Mouse (Mus musculus) forebrain, embryonic 16.5 days (tissue): ENCODE data around the gene 4632433K11Rik. TPM values are rescaled to one million over a fixed set of nuclear protein-coding genes. Genes with fewer than 3 reads are reported as not detected.
"Not testable (repeated sequence)": the region's sequence is repeated elsewhere in the genome, so short reads cannot be mapped to it uniquely, and the experiment has no call there.

Experiments used
- ATAC-seq: fragments of 200-750 bp; cut with Nextera tagmentation; 2 replicates; pipeline ENCODE4 v1.8.0; 2017; ENCODE audit warnings: mild to moderate bottlenecking, moderate library complexity
- H3K27ac ChIP-seq: fragments of 300-500 bp; sonication (generic); 2 replicates; pipeline ENCODE4 v1.5.1; 2014; ENCODE audit warnings: low read length, control low read depth
- H3K27me3 ChIP-seq: fragments of 300-500 bp; sonication (generic); replicated peaks from 2 replicates; pipeline ENCODE4 v1.6.1; 2014; ENCODE audit warnings: low read length; ENCODE audit not compliant: control insufficient read depth, insufficient read depth
- H3K36me3 ChIP-seq: fragments of 300-500 bp; sonication (generic); 2 replicates; pipeline ENCODE4 v1.6.1; 2014; ENCODE audit not compliant: control insufficient read depth, insufficient read depth
- H3K4me1 ChIP-seq: fragments of 300-500 bp; sonication (generic); replicated peaks from 2 replicates; pipeline ENCODE4 v1.6.1; 2014; ENCODE audit warnings: low read length; ENCODE audit not compliant: control insufficient read depth, insufficient read depth
- H3K4me2 ChIP-seq: fragments of 300-500 bp; sonication (generic); 2 replicates; pipeline ENCODE4 v1.6.1; 2014; ENCODE audit warnings: mild to moderate bottlenecking, low read length, control low read depth
- H3K4me3 ChIP-seq: fragments of 300-500 bp; sonication (generic); replicated peaks from 2 replicates; pipeline ENCODE4 v1.5.1; 2014; ENCODE audit warnings: mild to moderate bottlenecking, low read length, control low read depth
- H3K9ac ChIP-seq: fragments of 300-500 bp; sonication (generic); replicated peaks from 2 replicates; pipeline ENCODE4 v1.6.1; 2014; ENCODE audit warnings: low read depth, low read length, control low read depth
- H3K9me3 ChIP-seq: fragments of 300-500 bp; sonication (generic); 2 replicates; pipeline ENCODE4 v1.6.1; 2016; ENCODE audit warnings: low read length; ENCODE audit not compliant: control insufficient read depth
- WGBS: fragments of 180-500 bp; shearing (Covaris S2); extraction: QIAGEN DNeasy Blood & Tissue Kit; methylation state at CpG from one replicate; pipeline ENCODE4 v1.1.7; 2014; 5-methylcytosine and 5-hydroxymethylcytosine counted together
- polyA plus RNA-seq: library from polyadenylated mRNA; unstranded; fragments of >200 nt; fragmentation: Nextera tagmentation; extraction: Ambion mirVana; gene quantifications from 2 replicates; pipeline ENCODE4 v1.2.1, GENCODE M21; 2015

Gene 4632433K11Rik
- polyA plus RNA-seq, 1 experiment from 2014 or later, result not detected

GRCm38 (mm10) chr7:5079365-5080009 lies 45.6 kb downstream of the 4632433K11Rik start:
- H3K4me1 ChIP-seq, result peaks cover 19% of the 10 kb centered on the region
- peaks cover 21% of the 10 kb centered on the region for H3K36me3 ChIP-seq
- peak; percentile 41 for ATAC-seq
- not testable (repeated sequence) for H3K27me3 ChIP-seq, H3K9ac ChIP-seq, H3K9me3 ChIP-seq
- H3K27ac ChIP-seq, result peak overlapping the region; percentile 54; the same call in 1 of the 2 replicates
- 50% methylated on average over 8 of the region's 13 CpGs for WGBS
- H3K4me2 ChIP-seq, result peak overlapping the region; percentile 50
- H3K4me3 ChIP-seq, result peak overlapping the region; percentile 89

GRCm38 (mm10) chr7:5080010-5080751 lies 46.3 kb downstream of the 4632433K11Rik start, which contains the start of gene Epn1:
Gene Epn1 (plus strand): TSS chr7:5080235.
- H3K4me1 ChIP-seq, result peaks cover 21% of the 10 kb centered on the region
- peak within 1 kb of the TSS; percentile 86 for H3K27ac ChIP-seq
- ATAC-seq, result peak; percentile 98
- H3K9me3 ChIP-seq, result no peaks in the 10 kb centered on the region
- H3K4me3 ChIP-seq, result peak within 1 kb of the TSS; percentile 89
- under 1% methylated on average over 74 of the region's 81 CpGs for WGBS
- H3K4me2 ChIP-seq, result peak within 1 kb of the TSS; percentile 90
- no peaks in the 10 kb centered on the region for H3K27me3 ChIP-seq
- peaks cover 23% of the 10 kb centered on the region for H3K36me3 ChIP-seq
- H3K9ac ChIP-seq, result peak within 1 kb of the TSS; percentile 96

GRCm38 (mm10) chr7:5080815-5081214 lies 46.9 kb downstream of the 4632433K11Rik start:
- peaks cover 21% of the 10 kb centered on the region for H3K36me3 ChIP-seq
- H3K4me3 ChIP-seq, result peak overlapping the region; percentile 89
- H3K4me1 ChIP-seq, result peaks cover 21% of the 10 kb centered on the region
- H3K9me3 ChIP-seq, result no peaks in the 10 kb centered on the region
- peak overlapping the region; percentile 90 for H3K4me2 ChIP-seq
- no peaks in the 10 kb centered on the region for H3K27me3 ChIP-seq
- ATAC-seq, result no peak
- H3K27ac ChIP-seq, result peak overlapping the region; percentile 86
- H3K9ac ChIP-seq, result peak overlapping the region; percentile 96
- WGBS, result 16% methylated on average over 6 of the region's 6 CpGs

DNA sequence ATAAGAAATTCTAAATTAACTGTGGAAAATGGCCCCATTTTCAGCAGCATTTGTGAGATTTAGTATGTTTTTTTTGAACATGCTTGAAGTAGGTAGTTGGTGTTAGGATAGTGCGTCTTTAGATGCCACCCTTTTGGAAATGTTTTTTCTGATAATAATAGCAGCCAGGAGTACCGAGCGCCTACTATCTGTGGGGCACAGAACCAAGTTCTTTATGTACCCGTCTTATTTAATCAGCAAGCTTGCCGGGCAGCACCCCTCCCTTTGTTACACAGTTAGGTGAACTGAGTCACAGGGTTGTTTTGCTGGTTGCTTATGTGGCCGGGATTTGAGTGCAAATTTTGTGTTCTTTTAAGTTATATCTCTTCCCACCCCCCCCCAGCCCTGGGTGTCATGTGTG lies 47.3 kb downstream of the 4632433K11Rik start:
- Histone ChIP-seq H3K9ac (peak overlapping the region; percentile 96), H3K4me3 (peak overlapping the region; percentile 89), H3K9me3 (no peaks in the 10 kb centered on the region), H3K27me3 (no peaks in the 10 kb centered on the region), H3K4me1 (peaks cover 21% of the 10 kb centered on the region), H3K4me2 (peak overlapping the region; percentile 90), H3K27ac (no peak overlapping the region), H3K36me3 (peaks cover 19% of the 10 kb centered on the region)
- no peak for ATAC-seq
- 68% methylated on average over 6 of the region's 6 CpGs for WGBS

GRCm38 (mm10) chr7:5081939-5082338 lies 48.0 kb downstream of the 4632433K11Rik start:
- Histone ChIP-seq H3K4me3 (no peak overlapping the region), H3K27ac (no peak overlapping the region), H3K27me3 (no peaks in the 10 kb centered on the region), H3K36me3 (peaks cover 13% of the 10 kb centered on the region; the same call in 1 of the 2 replicates), H3K9me3 (no peaks in the 10 kb centered on the region), H3K9ac (no peak overlapping the region), H3K4me1 (peaks cover 21% of the 10 kb centered on the region), H3K4me2 (no peak overlapping the region)
- WGBS, result 100% methylated on average over 2 of the region's 2 CpGs
- no peak for ATAC-seq

- Histone ChIP-seq H3K4me2 (no peak overlapping the region), H3K4me1 (peaks cover 21% of the 10 kb centered on the region), H3K27ac (no peak overlapping the region), H3K9ac (no peak overlapping the region), H3K36me3 (peaks cover 11% of the 10 kb centered on the region; the same call in 1 of the 2 replicates), H3K4me3 (no peak overlapping the region), H3K9me3 (no peaks in the 10 kb centered on the region), H3K27me3 (no peaks in the 10 kb centered on the region)
- 94% methylated on average over 18 of the region's 18 CpGs for WGBS
- no peak for ATAC-seq
Measured at GRCm38 (mm10) chr7:5083325-5084105, 49.6 kb downstream of the 4632433K11Rik start.

Other genes starting within 250 kb of the 4632433K11Rik start
- 3.3 and 4.1 TPM in 2 replicates for gene Tmem238, start 244.5 kb upstream of the 4632433K11Rik start, polyA plus RNA-seq
- gene Rpl28, start 241.2 kb upstream of the 4632433K11Rik start, polyA plus RNA-seq, result 173 and 179 TPM in 2 replicates
- gene Ube2s, start 221.5 kb upstream of the 4632433K11Rik start, polyA plus RNA-seq, result 291 and 311 TPM in 2 replicates
- gene Shisa7, start 189.4 kb upstream of the 4632433K11Rik start, polyA plus RNA-seq, result 8.7 and 13.2 TPM in 2 replicates
- gene Isoc2b, start 163.9 kb upstream of the 4632433K11Rik start, polyA plus RNA-seq, result 3.2 and 4.3 TPM in 2 replicates
- gene Isoc2a, start 157.0 kb upstream of the 4632433K11Rik start, polyA plus RNA-seq, result 0.52 and 0.92 TPM in 2 replicates
- 0.25 and 0.60 TPM in 2 replicates for gene Gm36210, start 127.6 kb upstream of the 4632433K11Rik start, polyA plus RNA-seq
- 3.4 and 3.9 TPM in 2 replicates for gene Zfp628, start 118.9 kb upstream of the 4632433K11Rik start, polyA plus RNA-seq
- gene Nat14, start 112.1 kb upstream of the 4632433K11Rik start, polyA plus RNA-seq, result 32.0 and 38.3 TPM in 2 replicates
- gene Ssc5d, start 108.3 kb upstream of the 4632433K11Rik start, polyA plus RNA-seq, result 0.34 and 0.39 TPM in 2 replicates
- not detected in 2 replicates for gene Sbk2, start 69.7 kb upstream of the 4632433K11Rik start, polyA plus RNA-seq
- 0.84 and 0.91 TPM in 2 replicates for gene Sbk3, start 63.0 kb upstream of the 4632433K11Rik start, polyA plus RNA-seq
- 58.4 and 62.2 TPM in 2 replicates for gene Zfp579, start 38.0 kb upstream of the 4632433K11Rik start, polyA plus RNA-seq
- gene Zfp524, start 19.7 kb upstream of the 4632433K11Rik start, polyA plus RNA-seq, result 10.3 and 11.3 TPM in 2 replicates
- gene Fiz1, start 19.4 kb upstream of the 4632433K11Rik start, polyA plus RNA-seq, result 43.7 and 46.1 TPM in 2 replicates
- gene Gm44973, start 18.6 kb upstream of the 4632433K11Rik start, polyA plus RNA-seq, result 0.91 TPM in 1 of 2 replicates, not detected in the other
- 5.9 and 6.5 TPM in 2 replicates for gene Zfp865, start 13.7 kb upstream of the 4632433K11Rik start, polyA plus RNA-seq
- 50.5 and 59.1 TPM in 2 replicates for gene Ccdc106, start 13.6 kb upstream of the 4632433K11Rik start, polyA plus RNA-seq
- gene Zfp784, start 4.3 kb downstream of the 4632433K11Rik start, polyA plus RNA-seq, result 8.0 and 9.5 TPM in 2 replicates
- gene Zfp580, start 17.4 kb downstream of the 4632433K11Rik start, polyA plus RNA-seq, result 52.7 and 62.4 TPM in 2 replicates
- gene U2af2, start 28.0 kb downstream of the 4632433K11Rik start, polyA plus RNA-seq, result 125 and 128 TPM in 2 replicates
- 97.9 and 104 TPM in 2 replicates for gene Epn1, start 46.1 kb downstream of the 4632433K11Rik start, polyA plus RNA-seq
- 0.14 TPM in 1 of 2 replicates, not detected in the other for gene Rfpl4, start 82.8 kb downstream of the 4632433K11Rik start, polyA plus RNA-seq
- 0.32 TPM in 1 of 2 replicates, not detected in the other for gene Rasl2-9, start 91.8 kb downstream of the 4632433K11Rik start, polyA plus RNA-seq
- gene Vmn1r55, start 115.6 kb downstream of the 4632433K11Rik start, polyA plus RNA-seq, result not detected in 2 replicates
- not detected in 2 replicates for gene Vmn1r56, start 162.6 kb downstream of the 4632433K11Rik start, polyA plus RNA-seq
- not detected in 2 replicates for gene Vmn1r57, start 184.4 kb downstream of the 4632433K11Rik start, polyA plus RNA-seq